Mouse (Mus musculus): ENCODE data around the gene Nkapl.
"Not testable (repeated sequence)": the region's sequence is repeated elsewhere in the genome, so short reads cannot be mapped to it uniquely, and the experiment has no call there.

The Nkapl gene

DNA sequence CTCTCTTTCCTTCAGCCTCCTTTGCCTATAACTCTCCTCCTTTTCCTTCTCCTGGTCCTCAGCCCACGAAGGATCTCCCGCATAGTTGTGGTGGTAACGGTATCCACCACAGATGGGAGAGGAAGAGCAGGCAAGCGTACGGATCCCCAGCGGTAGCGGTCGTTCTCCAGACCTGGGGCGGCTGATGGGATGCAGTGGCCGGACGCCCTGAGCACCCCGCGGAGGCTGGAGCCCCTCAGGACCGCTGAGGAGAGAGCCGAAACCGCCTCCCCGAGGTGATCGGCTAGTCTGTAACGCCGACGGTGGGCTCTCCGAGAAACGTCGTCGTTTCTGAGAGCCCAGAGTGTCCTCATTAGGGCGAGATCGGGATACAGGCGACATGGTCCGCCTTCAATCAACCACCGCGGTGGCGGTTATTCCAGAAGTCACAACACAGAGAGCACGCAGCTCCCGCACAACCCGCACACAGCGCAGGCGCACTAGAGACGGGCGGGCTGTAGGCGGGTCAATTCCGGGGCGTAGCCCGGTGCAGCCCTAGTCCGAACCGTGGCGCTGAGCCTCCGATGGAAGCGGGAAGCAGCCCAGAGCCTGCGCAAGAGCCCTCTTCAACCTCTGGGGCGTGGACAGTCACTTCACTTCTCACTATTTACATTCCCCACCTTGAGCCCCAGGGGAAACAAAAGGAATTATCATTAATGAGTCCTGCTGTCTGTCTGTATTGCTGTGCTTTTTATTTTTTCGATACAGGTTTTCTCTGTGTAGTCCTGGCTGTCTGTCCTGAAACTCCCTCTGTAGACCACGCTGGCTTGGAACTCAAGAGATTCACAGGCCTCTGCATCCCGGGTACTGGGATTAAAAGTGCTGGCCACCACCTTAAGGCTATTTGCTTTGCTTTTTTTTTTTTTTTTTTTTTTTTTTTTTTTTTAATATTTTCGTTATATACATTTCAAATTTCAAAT is at the start of gene Nkapl:
Gene Nkapl (minus strand): TSS at position 449 of the 959 bp plus-strand sequence.
- DNase-seq (ENCODE audit: extremely low read depth, low read depth) = peak; percentile 66

DNA sequence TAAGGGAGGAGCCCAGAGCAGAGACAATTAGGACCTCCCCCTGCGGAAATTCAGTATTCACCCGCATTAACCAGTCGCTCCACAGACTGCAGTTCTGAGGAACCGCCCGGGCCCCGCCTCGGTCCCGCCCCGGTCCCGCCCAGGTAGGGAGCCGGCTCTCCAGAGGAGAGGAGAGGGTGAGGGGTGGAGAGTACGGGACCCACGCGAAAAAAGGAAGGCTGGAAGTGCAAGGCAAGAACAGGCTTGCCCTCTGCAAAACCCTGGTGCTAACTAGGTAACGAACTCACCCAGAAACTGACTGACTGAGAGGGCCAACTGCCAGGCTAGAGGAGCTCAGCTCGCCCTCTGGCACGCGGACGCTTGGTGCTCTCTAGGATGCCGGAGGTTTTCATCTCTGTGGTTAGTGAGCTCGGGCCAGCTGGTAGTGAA is 37.9 kb upstream of the Nkapl start:
- DNase-seq (ENCODE audit: extremely low read depth, low read depth) = peak; percentile 81

DNA sequence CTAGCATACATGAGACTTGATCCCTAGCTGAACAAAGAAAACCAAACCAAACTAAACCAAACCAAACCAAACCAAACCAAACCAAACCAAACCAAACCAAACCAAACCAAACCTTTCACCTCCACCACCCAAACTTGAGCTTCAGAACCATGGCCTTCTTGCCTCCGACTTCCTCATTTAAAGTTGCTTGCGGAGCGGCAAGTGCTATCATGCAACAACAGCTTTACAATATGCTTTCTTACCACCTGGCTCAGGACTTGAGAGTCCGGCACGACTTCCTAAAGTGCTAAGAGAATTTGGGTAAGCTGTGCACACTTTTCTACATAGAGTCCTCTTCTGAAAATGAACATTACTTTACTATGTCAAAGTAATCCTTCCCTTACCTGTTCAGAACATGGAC is 34.0 kb upstream of the Nkapl start:
- peak; percentile 52 for DNase-seq (ENCODE audit: extremely low read depth, low read depth)

DNA sequence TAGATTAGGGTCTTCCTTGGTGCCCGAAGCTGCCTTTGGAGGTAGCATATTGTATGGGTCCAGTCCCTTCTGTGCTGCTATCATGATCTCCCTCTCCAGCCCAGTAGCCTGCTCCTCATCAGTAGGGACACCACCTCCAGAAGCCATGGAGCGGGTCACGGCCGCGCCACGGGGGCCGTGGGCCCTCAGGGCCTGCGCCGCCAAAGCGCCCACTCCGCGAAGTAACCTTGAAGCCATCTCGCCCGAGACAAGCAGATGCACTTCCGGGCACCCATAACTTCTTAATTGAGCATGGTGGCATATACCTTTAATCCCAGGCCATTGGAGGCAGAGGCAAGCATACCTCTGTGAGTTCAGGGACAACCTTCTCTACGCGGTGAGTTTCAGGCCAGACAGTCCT is 32.9 kb upstream of the Nkapl start, which contains the start of gene Gm11273:
Gene Gm11273 (minus strand): TSS at position 237 of the 400 bp plus-strand sequence.
- DNase-seq (ENCODE audit: extremely low read depth, low read depth) = not testable (repeated sequence)

DNA sequence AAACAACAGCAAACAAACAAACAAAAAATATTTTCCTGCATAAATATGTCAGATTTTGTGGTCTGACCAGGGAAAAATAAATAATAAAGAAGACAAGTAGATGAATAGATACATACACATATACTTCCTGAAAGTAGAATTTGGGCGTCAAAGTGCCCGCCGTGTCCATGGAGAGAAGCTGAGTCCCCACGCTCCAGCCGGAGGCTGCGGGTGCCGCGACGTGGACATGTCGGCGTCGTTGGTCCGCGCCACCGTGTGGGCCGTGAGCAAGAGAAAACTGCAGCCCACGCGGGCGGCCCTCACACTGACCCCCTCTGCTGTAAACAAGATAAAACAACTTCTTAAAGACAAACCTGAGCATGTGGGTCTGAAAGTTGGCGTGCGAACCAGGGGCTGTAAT is 26.8 kb upstream of the Nkapl start, which contains the start of gene AK157302:
Gene AK157302 (plus strand): TSS at position 144 of the 400 bp plus-strand sequence.
- no peak for DNase-seq (ENCODE audit: extremely low read depth, low read depth)

DNA sequence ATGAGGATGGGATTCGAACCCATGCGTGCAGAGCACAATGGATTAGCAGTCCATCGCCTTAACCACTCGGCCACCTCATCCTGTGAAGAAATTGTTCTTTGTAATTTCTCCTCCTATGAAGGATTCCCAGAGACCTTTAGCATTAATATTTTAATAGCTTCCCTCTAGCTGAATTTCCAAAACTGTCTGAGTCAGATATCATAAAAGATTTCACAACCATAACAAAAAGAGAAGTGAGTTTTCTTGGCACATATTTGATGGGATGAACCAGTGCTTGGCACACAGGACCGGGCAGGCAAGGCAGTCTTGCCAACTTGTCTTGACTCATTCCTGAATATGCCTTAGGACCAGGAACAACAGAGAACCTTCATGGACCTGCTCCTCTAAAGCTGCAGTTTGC is 24.5 kb upstream of the Nkapl start:
- no peak for DNase-seq (ENCODE audit: extremely low read depth, low read depth)

DNA sequence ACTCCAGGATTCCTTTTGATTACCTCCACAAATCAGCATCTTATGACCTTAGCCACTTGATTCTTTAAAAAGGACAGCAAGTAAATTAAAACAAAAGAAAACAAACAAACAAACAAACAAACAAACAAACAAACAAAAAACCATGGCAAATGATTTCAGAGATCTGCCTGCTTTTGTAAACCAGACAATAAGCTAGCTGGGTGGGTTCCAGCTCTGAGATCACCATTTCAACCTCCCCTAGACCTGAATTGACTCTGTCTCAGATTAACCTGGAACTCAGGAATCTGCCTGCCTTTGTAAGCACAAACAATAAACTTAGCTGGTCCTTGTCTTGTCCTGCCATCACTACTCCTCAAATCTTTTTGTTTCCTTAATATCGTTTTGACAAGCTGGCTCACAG is 18.6 kb upstream of the Nkapl start:
- no peak for DNase-seq (ENCODE audit: extremely low read depth, low read depth)

DNA sequence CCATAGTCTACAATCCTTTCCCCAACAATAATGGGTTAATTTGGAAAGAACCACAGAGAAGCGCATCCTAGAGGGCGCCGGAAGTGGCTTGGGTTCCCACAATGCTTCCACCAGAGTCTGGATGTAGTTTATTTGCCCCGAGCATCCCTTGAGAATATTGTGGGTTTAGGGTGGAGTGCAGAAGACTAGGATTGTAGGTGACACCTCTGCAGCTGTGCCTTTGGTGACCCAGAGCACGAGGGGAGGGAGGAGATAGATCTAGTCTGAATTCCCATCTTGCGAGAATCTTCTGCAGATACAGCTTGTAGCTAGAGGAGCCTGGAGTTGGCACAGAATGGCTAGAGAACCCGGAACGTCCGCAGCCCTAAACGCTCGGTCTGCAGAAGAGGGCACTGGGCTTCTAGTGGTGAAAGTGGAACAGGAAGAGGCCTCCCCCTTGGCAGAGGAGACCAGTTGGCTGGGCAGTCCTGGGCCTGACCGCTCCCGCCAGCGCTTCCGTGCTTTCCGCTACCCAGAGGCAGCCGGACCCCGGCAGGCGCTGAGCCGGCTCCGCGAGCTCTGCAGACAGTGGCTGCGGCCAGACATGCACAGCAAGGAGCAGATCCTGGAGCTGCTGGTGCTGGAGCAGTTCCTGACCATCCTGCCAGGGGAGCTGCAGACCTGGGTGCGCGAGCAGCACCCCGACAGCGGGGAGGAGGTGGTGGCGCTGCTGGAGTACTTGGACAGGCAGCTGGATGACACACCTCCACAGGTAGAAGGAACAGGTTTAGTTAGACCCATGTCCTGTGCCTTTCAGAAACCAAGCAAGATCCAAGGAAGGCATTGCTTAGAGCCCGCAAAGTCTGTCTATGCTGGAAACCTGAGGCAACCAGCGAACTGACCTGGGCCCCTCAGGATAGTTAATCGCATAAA is 10.7 kb upstream of the Nkapl start, which contains the start of the genes Zkscan4 and Gm10065:
Gene Zkscan4 (plus strand): TSS at position 149 of the 912 bp plus-strand sequence.
Gene Gm10065 (minus strand): TSS at position 683 of the 912 bp plus-strand sequence.
- not testable (repeated sequence) for DNase-seq (ENCODE audit: extremely low read depth, low read depth)

DNA sequence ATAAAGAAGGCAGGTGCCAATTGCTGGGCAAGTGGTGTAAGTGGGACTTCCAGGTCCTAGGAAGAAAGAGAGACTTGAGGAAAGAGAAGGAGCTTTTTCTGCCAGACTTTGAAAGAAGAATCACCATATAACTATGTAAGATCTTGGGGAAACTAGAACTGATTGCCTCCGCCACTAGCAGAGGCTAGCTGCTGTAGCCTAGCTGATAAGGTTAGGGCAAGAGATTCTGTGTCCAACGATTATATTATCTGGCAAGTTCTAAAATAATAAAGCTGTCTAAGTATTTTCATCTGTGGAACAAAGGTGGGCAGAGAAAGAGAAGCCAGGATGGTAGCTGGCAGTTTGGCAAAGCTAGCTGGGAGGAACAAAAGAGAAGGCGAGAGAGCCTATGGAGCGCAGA is 4.1 kb upstream of the Nkapl start:
- peak; percentile 30 for DNase-seq (ENCODE audit: extremely low read depth, low read depth)

DNA sequence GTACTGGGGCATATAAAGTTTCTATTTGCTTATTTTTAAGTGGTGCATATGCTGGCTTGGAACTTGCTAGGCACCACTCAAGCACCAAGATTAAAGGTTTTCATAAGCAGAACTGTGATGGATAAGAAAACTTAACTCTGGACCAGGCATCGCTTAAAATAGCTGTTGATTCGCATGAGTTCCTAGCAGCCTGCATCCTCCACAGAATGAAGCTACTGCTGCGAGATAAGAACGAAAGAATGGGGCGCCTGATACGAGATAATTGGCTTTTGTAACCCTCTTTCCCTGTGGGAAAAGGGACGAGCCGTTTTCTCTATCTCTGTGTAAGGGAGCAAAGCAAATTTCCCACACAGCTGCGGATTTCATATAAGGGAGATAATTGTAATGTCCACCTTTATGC is 788 bp upstream of the Nkapl start:
- peak; percentile 49 for DNase-seq (ENCODE audit: extremely low read depth, low read depth)

DNA sequence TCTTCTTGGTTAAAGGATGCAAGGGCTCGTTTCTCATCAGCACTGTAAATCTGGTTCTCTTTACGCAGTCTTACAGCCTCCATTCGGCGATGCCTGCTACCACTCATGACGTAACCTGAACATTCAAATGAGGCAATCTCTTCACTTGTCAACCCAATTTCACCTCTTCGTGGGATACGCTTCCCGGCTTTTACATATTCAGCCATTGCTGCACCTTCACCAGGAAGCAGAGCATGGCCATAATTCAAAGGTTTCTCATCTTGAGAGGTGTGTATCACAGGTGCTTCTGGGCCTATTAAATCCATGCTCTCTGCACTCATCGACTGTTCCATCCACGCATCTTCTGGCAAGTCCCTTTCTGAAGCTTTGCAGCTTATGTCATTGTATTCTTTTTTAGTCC is 973 bp downstream of the Nkapl start:
- DNase-seq (ENCODE audit: extremely low read depth, low read depth) = no peak

DNA sequence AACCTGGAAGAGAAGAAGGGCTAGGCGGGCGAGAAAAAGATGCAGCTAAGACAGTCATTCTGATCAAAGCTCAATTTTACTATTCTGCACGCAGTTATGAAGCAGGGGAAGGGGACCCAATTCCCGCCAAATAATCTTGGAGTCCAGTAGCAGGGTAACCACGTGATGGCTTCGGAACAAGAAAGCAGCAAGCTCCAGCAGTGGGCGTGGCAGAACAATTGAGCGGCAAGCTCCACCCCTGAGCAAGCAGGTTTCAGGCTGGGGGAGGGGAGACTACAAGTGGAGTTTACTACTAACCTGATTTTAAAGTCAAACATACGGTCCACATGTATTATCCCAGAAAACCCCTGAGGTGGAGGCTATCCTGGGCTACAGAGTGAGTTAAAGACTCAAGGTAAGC is 5.8 kb downstream of the Nkapl start:
- DNase-seq (ENCODE audit: extremely low read depth, low read depth) = not testable (repeated sequence)

DNA sequence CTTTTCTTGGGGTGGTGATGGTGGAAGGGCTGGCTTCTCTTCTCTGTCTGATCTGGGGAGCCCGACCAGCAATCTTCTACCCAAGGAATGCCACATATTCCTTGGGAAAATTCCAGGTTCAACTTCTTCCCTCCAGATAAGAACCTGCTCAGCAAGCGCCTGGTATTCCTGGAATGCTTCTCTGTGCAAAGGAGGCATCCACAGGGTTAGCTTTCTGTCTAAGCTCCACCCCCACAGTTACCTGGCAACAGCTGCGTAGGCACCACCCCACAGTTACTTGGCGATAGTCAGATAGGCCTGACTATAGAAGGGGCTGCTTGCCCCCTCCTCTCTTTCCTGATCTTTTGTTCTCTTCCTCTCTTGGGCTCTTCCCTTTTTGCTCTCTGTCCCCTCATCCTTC is 12.0 kb downstream of the Nkapl start:
- DNase-seq (ENCODE audit: extremely low read depth, low read depth) = no peak

DNA sequence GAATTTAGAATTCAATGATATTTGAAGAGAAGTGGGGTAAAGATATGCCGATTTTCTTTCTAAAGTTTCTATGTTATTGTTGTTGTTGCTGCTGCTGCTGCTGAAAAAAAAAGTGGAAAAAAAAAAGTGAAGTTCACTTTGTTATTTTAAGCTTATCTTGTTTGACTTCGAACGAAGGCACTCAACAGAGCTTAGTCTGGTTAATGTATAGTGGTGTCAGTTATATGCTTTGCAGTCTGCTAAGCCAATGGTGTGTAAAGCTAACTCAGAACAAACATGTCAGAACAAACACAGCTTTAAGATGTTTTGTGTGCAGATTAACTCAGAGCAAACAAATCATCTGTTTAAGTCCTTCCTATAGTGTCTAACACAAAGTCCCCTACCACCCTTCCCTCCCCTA is 14.2 kb downstream of the Nkapl start:
- DNase-seq (ENCODE audit: extremely low read depth, low read depth) = no peak

DNA sequence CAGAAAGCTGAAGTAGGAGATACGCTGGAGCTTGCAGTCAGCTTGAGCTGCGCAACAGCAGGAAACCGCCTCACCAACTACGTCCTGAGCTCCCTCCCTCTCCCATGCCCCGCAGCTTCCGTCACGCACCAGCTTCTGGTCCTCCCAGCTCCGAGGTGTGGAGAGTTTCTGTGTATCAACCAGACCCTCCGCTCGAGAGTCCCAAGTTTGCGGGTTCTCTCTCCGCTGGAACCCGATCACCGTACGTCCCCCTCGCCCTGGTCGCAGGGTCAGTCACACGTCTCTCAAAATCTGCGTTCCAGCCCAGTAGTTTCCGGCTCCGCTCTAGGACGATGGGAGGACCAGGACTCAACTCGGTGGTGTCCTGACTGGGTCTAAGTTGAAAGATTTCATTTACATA is 14.9 kb downstream of the Nkapl start, which contains the start of gene Zscan26:
Gene Zscan26 (minus strand): TSS at position 282 of the 400 bp plus-strand sequence.
- DNase-seq (ENCODE audit: extremely low read depth, low read depth) = peak; percentile 66

DNA sequence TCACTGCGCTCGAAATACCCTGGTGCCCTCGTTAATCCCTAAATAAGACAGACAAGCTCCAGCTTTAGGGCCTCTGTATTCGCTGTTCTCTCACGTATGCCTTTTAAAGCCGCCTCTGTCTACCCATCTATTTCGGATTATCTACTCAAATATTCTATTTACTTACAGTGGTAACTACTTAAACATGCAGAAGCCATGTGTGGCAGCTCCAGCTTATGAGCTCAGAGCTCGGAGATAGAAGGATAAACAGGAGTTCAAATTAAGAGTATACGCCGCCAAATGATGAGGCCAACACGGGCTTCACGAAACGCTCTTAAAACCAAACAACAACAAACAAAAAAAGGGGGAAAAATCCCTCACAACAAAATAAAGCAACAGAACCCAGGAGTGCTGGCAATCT is 15.3 kb downstream of the Nkapl start:
- DNase-seq (ENCODE audit: extremely low read depth, low read depth) = no peak

DNA sequence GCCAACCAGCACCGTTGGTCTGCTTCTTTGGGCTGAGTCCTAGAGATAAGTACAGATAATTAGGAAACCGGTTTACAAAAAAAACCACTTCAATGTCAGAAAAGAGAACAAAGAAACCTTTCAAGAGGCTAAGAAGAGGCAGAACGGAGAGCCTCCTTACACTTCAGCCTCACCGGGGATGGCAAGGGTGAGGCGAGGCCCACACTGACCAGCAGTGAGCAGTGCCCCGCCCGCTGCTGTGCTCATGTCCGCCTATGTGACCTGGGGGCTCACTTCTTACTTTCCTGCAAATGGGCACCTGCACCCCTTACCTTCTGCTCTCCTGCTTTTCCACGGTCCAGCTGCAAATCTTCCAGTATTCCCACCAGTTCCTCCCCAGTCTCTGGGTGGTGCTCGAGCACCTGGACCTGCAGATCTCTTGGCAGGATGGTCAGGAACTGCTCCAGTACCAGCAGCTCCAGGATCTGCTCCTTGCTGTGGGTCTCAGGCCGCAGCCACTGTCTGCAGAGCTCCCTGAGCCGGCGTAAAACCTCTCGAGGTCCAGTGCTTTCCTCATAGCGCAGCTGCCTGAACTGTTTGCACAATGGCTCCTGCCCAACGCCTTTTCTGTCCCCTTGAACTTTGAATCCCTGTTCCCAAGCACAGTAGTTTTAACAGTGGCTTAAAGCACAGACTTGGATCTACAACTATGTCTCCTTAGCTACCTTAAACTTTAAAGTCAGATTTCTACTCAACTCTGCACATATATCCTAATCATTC is 20.3 kb downstream of the Nkapl start:
- no peak for DNase-seq (ENCODE audit: extremely low read depth, low read depth)

DNA sequence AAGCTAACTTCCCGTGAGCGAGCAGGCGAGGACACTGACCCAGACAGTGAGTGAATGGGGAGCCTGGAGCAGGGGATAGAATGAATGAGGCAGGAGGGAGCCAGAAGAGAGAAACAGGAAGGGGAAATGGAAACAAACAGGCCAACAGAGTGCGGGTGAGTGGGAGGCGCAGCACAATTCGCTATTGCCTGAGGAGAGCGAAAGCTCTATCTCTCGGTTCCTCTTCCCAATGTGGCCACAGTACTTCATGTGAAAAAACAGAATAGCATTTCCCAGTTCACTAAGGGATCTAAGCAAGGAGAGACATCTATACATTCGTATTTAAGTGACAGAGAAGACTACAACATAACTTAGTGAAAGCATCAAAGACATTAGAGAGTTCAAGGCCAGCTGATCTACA is 21.5 kb downstream of the Nkapl start:
- no peak for DNase-seq (ENCODE audit: extremely low read depth, low read depth)

DNA sequence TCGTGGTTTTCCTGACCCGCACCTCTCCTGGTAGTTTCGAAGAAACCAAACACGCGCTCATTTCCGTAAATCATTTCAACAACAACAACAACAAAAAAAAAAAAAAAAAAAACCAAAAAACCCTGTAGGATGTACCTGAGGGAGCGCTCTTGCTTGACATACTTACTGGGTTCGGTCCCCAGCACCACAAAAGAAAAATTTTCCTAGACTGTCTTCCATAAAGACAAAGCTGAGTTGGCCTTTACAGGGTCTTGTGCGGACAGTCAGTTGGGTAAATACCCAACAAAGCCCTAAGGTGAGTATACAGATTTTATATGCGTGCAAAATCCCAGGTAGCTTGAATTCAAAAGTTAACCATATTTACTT is 27.1 kb downstream of the Nkapl start:
- DNase-seq (ENCODE audit: extremely low read depth, low read depth) = no peak

DNA sequence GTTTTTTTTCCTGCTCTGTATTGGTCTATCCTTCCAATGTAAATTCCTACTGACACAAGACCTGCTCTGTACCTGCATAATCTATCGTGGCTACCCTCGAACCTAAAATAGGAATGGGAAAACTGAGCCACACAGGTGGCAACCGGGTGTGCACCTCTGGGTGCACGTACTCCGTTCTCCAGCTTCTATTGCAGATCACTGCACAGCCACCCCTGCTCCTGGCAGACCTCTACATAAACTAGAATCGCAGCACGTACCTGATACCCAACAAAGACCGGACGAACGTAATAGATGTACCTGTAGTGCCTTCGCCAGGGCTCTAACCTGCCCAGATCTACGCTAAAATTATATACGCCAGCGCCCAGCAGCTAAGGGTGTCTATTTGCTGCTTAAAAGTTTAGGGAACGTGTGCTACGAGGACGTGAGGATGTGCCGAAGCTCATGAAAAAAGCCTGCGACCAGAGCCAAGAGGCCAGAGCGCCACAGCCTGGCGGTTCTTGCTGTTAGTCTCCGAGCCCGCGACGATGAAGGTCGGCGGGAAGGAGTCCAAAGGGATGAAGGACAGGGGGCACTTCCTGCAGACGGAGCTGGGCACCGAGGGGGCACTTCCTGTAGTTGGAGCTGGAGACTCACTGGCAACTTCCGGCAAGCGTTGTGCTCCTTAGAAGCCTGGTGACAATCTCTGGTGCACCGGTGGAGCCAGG is 27.7 kb downstream of the Nkapl start, which contains the start of gene Pgbd1:
Gene Pgbd1 (minus strand): TSS at position 556 of the 704 bp plus-strand sequence.
- DNase-seq (ENCODE audit: extremely low read depth, low read depth) = no peak

Data from MEL-GATA-1-ER (cell line).